Mouse (Mus musculus) testis, postnatal 10 days (tissue): ENCODE data around the gene Tut1.
A peak's percentile ranks its signal among the peaks of the same experiment; 100 is the strongest.

ENCODE experiments used
- DNase-seq: peaks from one replicate; pipeline ENCODE4 v3.0.0; 2021; ENCODE audit warnings: low spot score

Tut1 gene

DNA sequence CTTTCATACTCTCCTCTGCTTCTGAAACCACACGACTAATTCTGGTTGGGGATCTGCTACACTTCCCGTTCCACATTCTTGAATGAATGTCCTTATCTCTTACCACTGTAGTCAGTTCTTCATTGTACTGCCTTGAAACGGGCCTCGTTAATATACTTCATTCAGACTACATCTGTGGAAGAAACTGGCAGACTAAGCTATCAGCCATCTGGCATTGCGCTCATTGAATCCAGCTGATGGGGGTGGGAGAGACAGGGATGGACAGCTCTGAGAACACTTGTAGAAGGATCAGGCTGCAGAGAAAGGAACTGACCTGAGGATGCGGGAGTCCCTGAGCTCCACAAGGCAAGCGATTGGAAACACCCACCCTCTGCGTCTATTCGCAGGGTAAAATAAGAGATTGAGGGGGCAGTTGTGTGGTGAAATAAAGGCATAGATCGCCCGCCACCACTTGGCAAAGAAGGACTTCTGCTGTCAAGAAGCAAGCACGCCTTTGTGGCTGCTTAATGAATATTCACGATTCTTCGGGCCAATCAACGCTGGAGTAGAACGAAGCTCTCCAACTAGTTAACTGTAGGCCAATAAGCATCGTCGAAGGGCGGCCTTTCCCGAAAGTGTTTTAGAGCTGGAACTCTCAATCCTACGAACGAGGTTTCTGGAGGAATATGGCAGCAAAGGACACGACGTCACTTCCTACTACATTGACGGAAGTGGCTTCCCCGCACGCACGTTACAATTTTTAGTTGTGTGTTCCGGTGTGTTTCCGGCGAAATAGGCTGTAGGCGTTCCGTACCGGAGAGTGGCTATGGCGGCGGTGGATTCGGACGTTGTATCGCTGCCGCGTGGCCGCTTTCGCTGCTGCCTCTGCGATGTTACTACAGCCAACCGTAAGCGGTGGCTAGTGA, at the start of gene Tut1:
Gene Tut1 (plus strand): TSS at position 713 of the 905 bp plus-strand sequence.
- peak; percentile 83 for DNase-seq

DNA sequence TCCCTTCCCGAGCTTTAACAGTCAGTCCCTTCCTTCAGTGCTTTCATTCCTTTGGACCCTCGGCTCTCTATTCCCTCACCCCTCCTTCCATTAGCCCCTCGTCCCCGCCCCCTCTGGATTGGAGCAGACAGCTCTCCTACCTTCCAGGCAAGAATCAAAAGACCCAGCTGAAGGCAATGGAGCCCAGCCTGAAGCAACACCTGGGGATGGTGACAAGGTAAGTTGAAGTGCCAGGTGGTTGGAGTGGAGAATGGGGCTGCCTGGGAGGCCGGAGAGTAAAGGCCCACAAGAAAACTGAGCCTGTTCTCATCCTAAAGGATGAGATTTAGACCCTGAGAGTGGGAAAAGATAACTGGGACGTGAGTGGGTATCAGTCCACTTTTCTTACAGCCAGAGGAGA, 45.1 kb upstream of the Tut1 start:
- no peak for DNase-seq

DNA sequence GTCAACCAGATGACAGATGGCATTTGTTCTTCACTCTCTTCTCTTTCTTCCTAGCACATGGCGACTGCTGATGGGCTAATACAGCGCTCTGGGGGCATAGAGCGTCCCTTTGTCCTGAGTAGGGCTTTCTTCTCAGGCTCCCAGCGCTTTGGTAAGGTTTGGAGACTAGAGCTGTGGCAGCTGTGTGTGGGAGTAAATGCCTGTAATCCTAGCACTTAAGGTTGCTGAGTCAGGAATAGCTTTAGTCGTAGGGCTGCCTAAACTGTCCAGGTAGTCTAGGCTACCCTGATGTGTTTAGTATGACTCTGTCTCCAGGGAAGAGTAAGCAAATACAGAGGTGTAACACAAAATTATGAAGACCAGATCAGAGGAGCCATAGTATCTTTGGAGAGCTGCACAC, 41.8 kb upstream of the Tut1 start:
- DNase-seq, result no peak

DNA sequence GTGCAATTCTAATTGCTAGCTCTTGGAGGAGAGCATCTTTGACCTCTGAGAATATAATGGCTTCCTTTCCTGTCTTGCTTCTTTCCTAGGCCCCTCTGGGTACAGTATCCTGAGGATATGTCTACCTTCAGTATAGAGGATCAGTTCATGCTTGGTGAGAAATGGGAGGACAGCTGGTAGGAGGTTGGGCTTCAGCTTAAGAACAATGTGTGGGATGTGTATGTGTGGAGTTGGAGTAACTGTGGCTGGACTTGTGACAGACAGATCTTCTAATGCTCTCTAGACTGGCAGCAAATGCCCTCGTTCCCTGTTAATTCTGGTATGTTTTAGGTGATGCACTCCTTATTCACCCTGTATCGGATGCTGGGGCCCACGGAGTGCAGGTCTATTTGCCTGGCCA, 39.4 kb upstream of the Tut1 start:
- no peak for DNase-seq

DNA sequence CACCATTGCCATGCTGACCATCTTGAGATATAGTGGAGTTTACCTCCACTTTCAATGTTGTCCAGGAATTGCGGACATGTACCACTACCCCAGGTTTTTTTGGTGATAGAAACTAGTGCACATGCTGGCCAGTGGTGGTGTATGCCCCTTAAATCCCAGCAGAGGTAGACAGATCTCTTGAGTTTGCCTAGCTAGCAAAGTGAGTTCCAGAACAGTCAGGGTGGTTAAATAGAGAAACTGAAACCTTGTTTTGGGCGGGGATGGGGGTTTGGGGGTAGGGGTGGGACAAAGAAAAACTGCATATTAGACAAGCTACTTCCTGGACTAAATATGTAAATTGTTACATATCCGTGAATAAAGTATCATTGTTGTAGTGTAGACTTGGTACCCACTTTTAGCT, 34.6 kb upstream of the Tut1 start:
- DNase-seq, result no peak

DNA sequence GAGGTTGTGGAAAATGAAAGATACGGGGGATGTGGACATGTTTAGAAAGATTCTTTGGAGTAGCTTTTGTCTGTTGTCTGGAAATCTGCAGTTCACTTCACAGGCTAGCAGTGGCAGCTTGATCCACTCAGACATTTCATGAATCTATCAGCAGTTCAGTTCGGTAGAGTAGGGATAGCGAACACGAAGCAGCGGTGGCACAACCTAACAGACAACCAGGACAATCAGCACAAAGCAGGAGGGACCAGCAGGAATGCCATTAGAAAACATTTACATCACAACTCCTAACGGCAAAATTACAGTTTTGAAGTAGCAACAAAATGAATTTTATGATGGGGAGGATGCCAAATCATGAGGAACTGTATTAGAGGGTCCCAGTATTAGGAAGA, 34.0 kb upstream of the Tut1 start:
- DNase-seq, result no peak

DNA sequence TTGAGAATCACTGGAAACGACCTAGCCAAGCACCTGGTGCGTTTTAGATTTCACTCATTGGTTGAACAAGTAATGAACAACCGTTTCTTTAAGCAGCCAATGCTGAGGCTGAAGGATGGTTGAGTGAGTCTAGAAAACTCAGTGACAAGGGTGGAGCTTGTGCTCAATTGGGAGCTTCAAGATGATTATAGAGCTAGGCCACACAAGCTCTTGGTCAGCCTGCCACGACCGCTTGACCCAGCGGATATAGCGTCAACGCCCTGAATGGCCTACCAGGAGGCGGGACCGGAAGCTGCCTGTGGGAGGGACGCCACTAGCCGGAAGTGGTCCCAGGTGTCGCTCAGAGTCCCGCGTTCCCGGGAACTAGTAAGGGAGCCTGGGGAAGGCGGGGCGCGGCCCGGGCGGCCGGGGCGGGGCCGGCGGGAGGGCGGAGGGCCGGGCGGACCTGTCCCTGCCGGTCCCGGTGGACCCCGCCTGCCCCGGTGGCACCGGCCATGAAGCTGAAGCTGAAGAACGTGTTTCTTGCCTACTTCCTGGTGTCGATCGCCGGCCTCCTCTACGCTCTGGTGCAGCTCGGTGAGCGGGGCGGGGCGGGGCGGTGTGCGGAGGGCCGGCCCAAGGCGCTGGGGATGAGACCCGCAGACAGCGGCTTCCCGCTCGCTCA, 33.4 kb upstream of the Tut1 start, which contains the start of gene B3gat3:
Gene B3gat3 (plus strand): TSS at position 302 of the 664 bp plus-strand sequence.
- peak; percentile 94 for DNase-seq

DNA sequence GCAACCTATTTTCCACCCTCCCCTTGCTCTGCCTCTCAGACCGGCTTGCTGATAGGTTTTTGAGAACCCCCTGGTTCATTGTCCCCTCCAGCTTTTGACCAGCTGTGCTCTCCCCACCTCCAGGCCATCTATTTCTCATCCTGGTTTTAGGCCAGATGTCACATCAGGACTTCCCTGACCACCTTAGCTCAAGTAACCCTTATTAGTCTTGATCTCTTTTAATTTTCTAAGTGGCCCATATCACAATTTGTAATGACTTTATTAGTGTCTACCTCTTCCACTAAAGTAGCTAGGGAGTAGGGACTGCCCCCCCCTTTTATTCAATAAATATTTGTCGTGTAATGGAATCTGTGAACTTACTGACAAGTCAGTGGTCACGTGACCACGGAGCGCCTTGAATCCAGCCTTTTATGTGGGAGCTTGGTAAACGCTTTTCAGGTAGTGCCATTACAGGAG, 32.8 kb upstream of the Tut1 start:
- DNase-seq, result no peak

DNA sequence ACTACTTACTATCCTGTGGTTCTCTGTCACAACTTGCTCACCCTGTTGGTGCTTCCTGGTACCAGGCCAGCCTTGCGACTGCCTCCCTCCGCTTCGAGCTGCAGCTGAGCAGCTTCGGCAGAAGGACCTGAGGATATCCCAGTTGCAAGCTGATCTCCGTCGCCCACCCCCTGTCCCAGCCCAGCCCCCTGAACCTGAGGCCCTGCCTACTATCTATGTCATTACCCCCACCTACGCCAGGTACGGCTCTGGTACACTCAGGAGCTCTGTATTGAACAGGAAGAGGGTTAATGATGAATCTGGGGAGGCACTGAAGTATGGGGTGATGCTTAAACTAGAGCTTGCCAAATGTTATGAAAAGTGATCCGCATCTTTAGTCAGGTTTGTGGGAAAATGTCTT, 31.9 kb upstream of the Tut1 start:
- DNase-seq, result no peak

DNA sequence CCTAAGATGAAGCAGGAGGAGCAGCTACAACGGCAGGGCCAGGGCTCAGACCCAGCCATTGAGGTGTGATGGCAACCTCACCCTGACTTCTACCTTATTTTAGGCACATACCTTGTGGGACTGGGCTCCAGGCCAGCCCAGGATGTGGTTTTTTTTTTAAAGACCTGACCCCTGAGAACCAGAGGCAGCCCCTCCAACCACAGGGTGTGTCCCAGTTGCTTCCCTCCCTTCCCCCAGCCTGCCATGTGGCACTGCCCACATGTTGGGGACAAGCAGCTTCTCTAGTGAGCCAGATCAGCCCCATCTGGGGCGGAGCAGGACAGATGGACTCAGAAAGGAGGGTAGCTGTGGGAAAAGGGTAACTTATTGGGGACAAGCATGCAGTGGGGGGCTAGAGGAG, 26.9 kb upstream of the Tut1 start:
- no peak for DNase-seq

DNA sequence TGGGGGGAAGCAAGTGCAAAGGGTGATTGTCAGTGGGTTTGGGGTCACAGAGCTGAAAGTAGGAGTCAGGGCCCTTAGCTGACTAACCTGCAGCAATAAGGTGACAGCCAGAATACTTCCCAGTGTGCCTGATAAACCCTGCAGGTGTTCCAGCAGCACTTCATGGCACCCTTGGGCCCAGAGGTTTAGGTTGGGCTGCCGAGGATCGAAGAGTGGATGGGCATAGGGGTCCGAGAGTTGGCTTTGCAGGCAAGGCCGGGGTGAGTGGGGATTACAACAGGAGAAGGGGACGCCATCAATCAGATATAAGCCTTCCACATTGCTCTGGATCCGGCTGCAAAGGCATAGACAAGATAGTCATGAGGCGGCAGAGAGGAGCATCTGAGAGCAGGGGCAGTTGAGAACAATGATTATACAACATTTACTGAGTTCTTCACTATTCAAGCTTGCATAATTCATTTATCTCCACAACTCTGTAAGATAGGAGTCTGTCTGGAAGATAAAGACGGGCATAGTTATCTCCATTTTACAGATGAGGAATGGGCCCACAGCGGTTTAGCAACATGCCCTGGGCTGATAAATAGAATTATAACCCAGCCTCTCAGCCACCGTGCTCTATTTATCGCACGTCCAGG, 25.6 kb upstream of the Tut1 start:
- DNase-seq, result no peak

DNA sequence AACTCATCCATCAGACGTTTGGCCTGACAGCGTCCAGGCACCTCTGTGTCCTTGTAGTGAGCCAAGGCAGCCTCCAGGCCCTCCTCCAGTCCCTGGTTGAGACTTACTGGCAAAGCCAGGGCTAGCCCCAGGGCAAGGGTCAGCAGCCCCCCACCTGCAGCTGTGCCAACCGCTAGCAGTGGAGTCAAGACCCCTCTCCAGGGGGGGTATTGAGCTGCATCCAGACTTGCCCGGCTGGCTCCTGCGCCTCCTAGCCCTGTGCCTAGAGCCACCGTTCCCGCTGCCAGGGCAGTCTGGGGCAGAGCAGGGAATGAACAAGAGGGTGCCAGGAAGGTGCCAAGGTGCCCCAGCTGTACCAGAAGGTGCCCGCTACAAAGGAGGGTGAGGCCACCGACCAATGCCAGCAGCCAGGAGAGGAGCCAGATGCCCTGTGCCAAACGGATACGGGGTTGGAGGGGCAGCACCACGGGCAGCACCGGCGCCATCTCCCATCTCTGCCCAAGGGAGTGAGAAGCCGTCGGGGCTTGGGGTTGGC, 24.9 kb upstream of the Tut1 start:
- no peak for DNase-seq

DNA sequence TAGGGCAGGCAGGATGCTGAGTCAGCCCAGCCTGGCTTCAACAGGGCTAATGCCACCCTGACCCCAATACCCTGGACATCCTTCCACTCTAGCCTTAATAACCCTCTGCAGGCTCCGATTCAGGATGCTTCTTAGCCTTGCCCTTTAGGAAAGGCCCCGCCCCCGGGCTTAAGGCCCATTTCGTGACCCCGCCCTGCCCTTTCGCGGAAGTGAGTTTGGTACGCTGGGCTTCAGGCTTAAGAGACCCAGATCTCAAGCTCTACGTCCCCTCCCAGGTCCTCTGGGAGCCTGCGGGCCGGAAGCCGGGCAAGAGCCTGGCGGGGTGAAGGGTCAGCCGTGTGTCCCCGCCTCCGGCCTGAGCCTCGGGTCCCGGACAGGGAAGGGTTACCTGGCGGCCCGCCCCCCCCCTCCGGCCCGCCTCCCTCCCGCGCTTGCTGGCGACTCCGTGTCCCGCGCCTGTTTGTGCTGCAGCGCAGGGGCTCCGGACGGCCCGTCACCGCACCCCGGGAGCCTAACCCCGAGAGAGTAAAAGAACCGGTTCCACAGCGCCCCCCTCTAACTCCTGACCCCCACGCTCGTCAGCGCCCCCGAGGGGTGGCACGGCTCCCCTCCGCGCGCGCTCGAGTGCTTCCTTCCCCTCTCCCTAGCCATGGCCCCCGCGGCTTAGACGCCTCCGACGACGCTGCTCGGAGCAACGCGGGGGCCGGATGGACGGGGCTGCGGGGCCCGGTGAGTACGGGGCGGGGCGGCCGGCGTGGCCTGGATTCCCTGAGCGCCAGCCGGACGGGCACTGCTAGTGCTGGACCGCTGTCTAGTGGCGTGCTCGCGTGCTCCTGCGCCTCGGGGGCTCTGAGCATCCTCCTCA, 24.2 kb upstream of the Tut1 start, which contains the start of the genes Rom1 and Eml3:
Gene Rom1 (minus strand): TSS at position 133 of the 865 bp plus-strand sequence.
Gene Eml3 (plus strand): TSS at position 329 of the 865 bp plus-strand sequence.
- peak; percentile 91 for DNase-seq

DNA sequence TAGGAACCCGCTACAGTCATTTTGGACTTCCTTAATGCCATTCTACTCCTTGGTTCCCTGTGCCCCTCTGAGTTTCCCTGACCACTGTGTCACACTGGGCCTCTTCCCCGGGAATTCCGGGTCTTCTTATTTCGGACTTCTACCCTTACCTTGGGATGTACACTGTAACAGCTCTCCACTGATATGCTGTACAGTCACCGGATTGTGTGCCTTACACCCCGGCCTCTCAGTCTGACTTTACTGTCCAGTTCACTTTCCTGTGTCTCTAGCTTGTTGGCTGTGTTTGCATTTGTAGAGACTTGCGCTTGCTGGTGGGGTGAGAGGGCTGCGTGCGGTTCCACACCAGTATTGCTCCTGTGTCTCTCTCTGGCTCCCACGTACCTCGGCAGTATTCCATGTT, 23.5 kb upstream of the Tut1 start:
- DNase-seq, result no peak

DNA sequence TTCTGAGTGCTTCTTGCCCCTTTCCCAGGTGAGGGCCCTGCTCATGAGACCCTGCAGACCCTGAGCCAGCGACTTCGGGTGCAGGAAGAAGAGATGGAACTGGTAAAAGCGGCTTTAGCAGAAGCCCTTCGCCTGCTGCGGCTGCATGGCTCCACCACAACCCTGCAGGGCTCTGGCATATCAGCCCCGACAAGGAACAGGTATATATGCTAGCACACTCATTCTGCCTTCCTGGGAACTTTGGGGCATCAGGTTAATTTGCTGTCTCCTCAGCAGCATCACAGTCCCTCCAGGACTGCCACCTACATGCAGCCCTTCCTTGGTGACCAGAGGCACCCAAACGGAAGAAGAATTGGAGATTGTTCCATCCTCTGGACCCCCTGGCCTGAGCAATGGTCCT, 22.9 kb upstream of the Tut1 start:
- no peak for DNase-seq

DNA sequence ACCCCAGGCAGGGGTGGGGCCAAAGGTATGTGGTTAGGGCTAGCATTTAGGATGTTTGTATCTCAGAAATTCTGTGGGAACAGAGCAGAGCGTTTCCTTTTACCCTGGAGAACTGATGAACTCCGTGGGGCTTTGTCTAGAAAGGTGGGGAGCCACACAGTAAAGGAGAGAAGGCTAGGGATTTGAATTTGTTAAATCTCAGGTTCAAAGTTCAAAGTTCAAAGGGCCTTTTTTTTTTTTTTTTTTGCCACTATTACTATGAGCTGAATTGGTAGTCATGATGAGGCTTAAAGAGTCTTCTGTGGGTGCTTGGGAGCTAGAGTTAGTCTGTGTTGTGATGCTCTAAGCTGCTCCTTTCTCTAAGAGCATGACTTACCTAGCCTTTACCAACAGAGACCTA, 16.9 kb upstream of the Tut1 start:
- no peak for DNase-seq

DNA sequence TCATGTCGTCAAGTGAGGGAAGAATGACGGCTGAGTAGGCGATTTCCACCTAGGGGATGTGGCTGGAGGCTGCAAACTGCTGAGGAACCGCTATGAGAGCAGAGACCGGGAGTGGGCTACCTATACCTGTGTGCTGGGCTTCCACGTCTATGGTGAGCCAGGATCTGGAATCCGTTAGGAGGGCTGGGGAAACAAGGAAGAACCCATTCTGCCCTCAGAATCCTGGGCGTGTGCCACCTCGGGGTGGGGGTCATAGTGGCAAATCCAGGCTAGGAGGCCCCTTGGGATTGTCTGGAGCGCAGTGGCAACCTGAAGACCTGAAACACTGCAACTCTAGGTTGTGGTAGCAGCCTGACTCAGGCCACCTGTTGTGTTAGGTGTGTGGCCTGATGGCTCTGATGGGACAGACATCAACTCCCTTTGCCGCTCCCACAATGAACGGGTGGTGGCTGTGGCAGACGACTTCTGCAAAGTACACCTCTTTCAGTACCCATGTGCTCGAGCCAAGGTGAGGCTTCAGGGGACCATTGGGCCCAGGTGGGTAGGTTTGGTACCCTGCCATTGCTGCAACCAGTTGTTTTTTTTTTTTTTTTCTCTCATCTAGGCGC, 13.0 kb upstream of the Tut1 start:
- DNase-seq, result no peak

DNA sequence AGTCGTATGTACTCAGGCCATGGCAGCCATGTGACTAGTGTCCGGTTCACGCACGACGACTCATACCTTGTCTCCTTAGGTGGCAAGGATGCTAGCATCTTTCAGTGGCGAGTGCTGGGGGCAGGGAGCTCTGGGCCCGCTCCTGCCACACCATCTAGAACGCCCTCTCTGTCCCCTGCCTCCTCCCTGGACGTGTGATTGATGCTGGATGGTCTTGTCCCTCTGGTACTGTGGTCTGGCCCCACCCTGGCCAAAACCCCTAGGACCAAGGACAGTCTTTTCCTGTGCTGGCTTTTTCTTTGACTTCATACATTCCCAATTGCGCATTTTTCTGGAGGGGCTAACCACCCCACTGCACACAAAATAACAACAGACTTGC, 12.5 kb upstream of the Tut1 start:
- DNase-seq, result no peak

DNA sequence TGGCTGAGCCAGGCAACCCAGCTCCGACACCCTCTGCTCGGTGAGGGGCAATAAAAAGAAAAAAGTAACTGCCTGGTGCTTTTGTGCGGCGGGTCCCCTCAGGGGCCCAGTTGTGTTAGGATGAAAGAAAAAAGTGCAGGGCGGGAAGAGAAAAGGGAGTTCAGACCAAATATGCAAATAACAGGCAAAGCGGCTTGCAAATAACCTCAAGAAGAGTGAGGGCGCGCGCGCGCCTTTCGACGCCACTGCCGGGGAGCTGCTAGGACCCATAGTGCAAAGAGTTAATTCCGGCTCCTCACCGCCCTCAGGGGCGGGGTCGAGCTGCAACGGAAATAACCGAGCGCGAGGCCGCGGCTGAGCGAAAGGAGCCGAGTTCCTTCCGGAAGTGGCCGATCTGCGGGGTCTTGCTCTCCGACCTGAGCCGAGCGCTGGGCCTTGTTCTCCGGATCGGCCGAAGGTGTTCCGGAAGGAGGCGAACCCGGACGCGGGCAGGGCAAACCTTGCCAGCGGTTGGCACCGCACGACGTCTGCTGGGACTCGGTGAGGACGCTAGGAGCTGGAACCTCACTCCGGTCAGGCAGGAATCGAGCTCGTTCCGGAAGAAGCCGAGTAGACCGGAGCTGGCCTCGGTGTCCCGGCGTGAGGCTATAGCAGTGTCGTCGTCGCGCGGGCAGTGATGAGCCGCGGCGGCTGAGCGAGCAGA, 12.0 kb upstream of the Tut1 start, which contains the start of gene Mta2:
Gene Mta2 (plus strand): TSS at position 361 of the 703 bp plus-strand sequence.
- peak; percentile 98 for DNase-seq

DNA sequence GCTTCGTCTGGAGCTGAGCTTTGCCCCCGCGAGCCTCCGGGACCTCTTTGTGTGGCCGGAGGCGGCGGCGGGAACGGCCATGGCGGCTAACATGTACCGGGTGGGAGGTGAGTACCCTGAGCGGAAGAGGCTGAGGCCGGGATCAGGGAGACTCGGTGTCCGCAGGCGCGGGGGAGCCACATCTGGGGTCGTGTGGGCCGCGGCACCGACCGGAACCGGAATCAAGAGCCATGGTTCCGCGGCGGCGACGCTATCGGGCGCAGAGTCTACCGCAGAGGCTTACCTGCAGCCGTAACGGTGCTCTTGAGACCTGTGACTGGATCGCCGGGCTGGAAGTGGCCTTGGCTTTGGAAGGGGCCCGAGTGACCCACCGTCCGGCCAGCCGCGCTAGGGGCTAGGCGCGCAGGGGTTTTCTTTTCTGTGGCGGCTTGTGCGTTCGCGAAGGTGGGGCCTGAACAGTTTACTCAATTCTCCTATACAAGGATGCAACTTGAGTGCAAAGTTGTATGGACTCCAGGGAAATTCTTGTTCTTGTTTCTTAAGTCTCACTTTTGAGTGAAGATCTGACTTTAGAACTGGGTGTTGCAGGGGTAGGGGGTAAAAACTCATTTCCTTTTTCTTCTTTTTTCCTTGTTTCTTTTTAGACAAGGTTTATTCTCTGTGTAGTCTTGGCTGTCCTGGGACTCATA, 11.2 kb upstream of the Tut1 start:
- DNase-seq, result peak; percentile 75
